Mouse (Mus musculus) MEL (cell line): ENCODE measurements around the gene Pomp. TPM values are rescaled to one million over a fixed set of nuclear protein-coding genes. Genes with fewer than 3 reads are reported as not detected.

Experiments used
- DNase-seq: peaks from one replicate; pipeline ENCODE4 v3.0.0; 2011; ENCODE audit warnings: low read depth, low spot score
- H3K27ac ChIP-seq: 2 replicates; pipeline ENCODE4 v1.5.1; 2012; ENCODE audit warnings: low read depth, mild to moderate bottlenecking, control low read depth, low read length, moderate library complexity; ENCODE audit not compliant: control insufficient read depth
- H3K27me3 ChIP-seq, 2 experiments: fragments of 150-350 bp in 1 of 2; sonication (generic) in 1 of 2; 2 replicates each; pipeline ENCODE4 v1.6.1; 2012; ENCODE audit warnings: low read length in 2 of 2, mild to moderate bottlenecking in 2 of 2, improper control_type of control experiment in 1 of 2, moderate library complexity in 1 of 2; ENCODE audit not compliant: insufficient read depth in 2 of 2, control insufficient read depth in 1 of 2
- H3K36me3 ChIP-seq, 2 experiments: 2 replicates each; pipeline ENCODE4 v1.6.1; 2012 to 2014; ENCODE audit warnings: low read length in 2 of 2, improper control_type of control experiment in 1 of 2, inconsistent platforms in 1 of 2, mild to moderate bottlenecking in 1 of 2; ENCODE audit not compliant: insufficient read depth in 2 of 2, control insufficient read depth in 1 of 2
- H3K4me1 ChIP-seq, 2 experiments: fragments of 150-350 bp in 1 of 2; sonication (generic) in 1 of 2; 2 replicates each; pipeline ENCODE4 v1.6.1; 2012; ENCODE audit warnings: low read length in 2 of 2, improper control_type of control experiment in 1 of 2, mild to moderate bottlenecking in 1 of 2; ENCODE audit not compliant: insufficient read depth in 2 of 2, control insufficient read depth in 1 of 2
- H3K4me3 ChIP-seq, 2 experiments: fragments of 150-350 bp in 1 of 2; sonication (generic) in 1 of 2; 2 replicates each; pipeline ENCODE4 v1.5.1; 2012; ENCODE audit warnings: low read depth in 2 of 2, low read length in 2 of 2, mild to moderate bottlenecking in 2 of 2, moderate library complexity in 2 of 2, control low read depth in 1 of 2, improper control_type of control experiment in 1 of 2; ENCODE audit not compliant: control insufficient read depth in 1 of 2, insufficient read depth in 1 of 2
- H3K79me2 ChIP-seq: 2 replicates; pipeline ENCODE4 v1.6.1; 2012; ENCODE audit warnings: mild to moderate bottlenecking, low read length, moderate library complexity; ENCODE audit not compliant: control insufficient read depth, poor library complexity, insufficient read depth
- H3K9ac ChIP-seq: 2 replicates; pipeline ENCODE4 v1.6.1; 2012; ENCODE audit warnings: low read depth, mild to moderate bottlenecking, control low read depth, low read length, moderate library complexity; ENCODE audit not compliant: control insufficient read depth, poor library complexity, severe bottlenecking
- H3K9me3 ChIP-seq: fragments of 150-350 bp; sonication (generic); replicated peaks from 2 replicates; pipeline ENCODE4 v1.6.1; 2012; ENCODE audit warnings: mild to moderate bottlenecking, low read length, improper control_type of control experiment, moderate library complexity; ENCODE audit not compliant: insufficient read depth
- CHD1 ChIP-seq: IDR thresholded peaks from 2 replicates; pipeline ENCODE4 v1.6.1; 2012; ENCODE audit warnings: low read depth, mild to moderate bottlenecking, inconsistent platforms, low read length, improper control_type of control experiment
- CHD2 ChIP-seq: IDR thresholded peaks from 2 replicates; pipeline ENCODE4 v1.6.1; 2011; ENCODE audit warnings: low read length, improper control_type of control experiment
- CTCF ChIP-seq, 3 experiments: IDR thresholded peaks in 2 of 3; conservative IDR thresholded peaks in 1 of 3; 2 replicates each; pipeline ENCODE4 v1.5.1; 2011 to 2012; ENCODE audit warnings: low read length in 3 of 3, low read depth in 2 of 3, mild to moderate bottlenecking in 2 of 3, improper control_type of control experiment in 1 of 3, inconsistent platforms in 1 of 3, mixed read lengths in 1 of 3, moderate library complexity in 1 of 3; ENCODE audit not compliant: control insufficient read depth in 1 of 3, insufficient read depth in 1 of 3, poor library complexity in 1 of 3, severe bottlenecking in 1 of 3
- E2F4 ChIP-seq: IDR thresholded peaks from 2 replicates; pipeline ENCODE4 v1.6.1; 2011; ENCODE audit warnings: low read depth, low read length, improper control_type of control experiment, borderline replicate concordance
- ELF1 ChIP-seq: IDR thresholded peaks from 2 replicates; pipeline ENCODE4 v1.6.1; 2014; ENCODE audit warnings: low read depth, mild to moderate bottlenecking, inconsistent platforms, low read length, improper control_type of control experiment, moderate library complexity
- ETS1 ChIP-seq: IDR thresholded peaks from 2 replicates; pipeline ENCODE4 v1.6.1; 2012; ENCODE audit warnings: low read depth, mild to moderate bottlenecking, inconsistent platforms, low read length, improper control_type of control experiment, moderate library complexity
- GABPA ChIP-seq: IDR thresholded peaks from 2 replicates; pipeline ENCODE4 v1.6.1; 2012; ENCODE audit warnings: low read depth, mild to moderate bottlenecking, inconsistent platforms, low read length, improper control_type of control experiment, moderate library complexity
- GATA1 ChIP-seq: IDR thresholded peaks from 2 replicates; pipeline ENCODE4 v1.6.1; 2011; ENCODE audit warnings: low read depth, low read length, improper control_type of control experiment
- HCFC1 ChIP-seq: IDR thresholded peaks from 2 replicates; pipeline ENCODE4 v1.6.1; 2012; ENCODE audit warnings: low read depth, mild to moderate bottlenecking, inconsistent platforms, low read length, improper control_type of control experiment, moderate library complexity
- KAT2A ChIP-seq: conservative IDR thresholded peaks from 2 replicates; pipeline ENCODE4 v1.6.1; 2012; ENCODE audit warnings: low read depth, low read length, improper control_type of control experiment, inconsistent platforms
- MAX ChIP-seq: IDR thresholded peaks from 2 replicates; pipeline ENCODE4 v1.6.1; 2011; ENCODE audit warnings: low read length, improper control_type of control experiment
- MEF2A ChIP-seq: IDR thresholded peaks from 2 replicates; pipeline ENCODE4 v1.6.1; 2014; ENCODE audit warnings: low read depth, mild to moderate bottlenecking, inconsistent platforms, low read length, improper control_type of control experiment; ENCODE audit not compliant: poor library complexity, insufficient replicate concordance, severe bottlenecking; ENCODE audit errors: extremely low read depth
- MXI1 ChIP-seq: IDR thresholded peaks from 2 replicates; pipeline ENCODE4 v1.6.1; 2011; ENCODE audit warnings: mild to moderate bottlenecking, low read depth, low read length, improper control_type of control experiment
- NRF1 ChIP-seq: IDR thresholded peaks from 2 replicates; pipeline ENCODE4 v1.6.1; 2014; ENCODE audit warnings: low read depth, mild to moderate bottlenecking, inconsistent platforms, low read length, improper control_type of control experiment, moderate library complexity; ENCODE audit not compliant: poor library complexity, insufficient read depth, severe bottlenecking
- RAD21 ChIP-seq: IDR thresholded peaks from 2 replicates; pipeline ENCODE4 v1.6.1; 2011; ENCODE audit warnings: mild to moderate bottlenecking, low read depth, low read length, improper control_type of control experiment
- SMC3 ChIP-seq: IDR thresholded peaks from 2 replicates; pipeline ENCODE4 v1.6.1; 2011; ENCODE audit warnings: low read depth, low read length, improper control_type of control experiment
- TAL1 ChIP-seq: IDR thresholded peaks from 2 replicates; pipeline ENCODE4 v1.6.1; 2012; ENCODE audit warnings: mild to moderate bottlenecking, inconsistent platforms, low read length, moderate library complexity, mixed read lengths
- UBTF ChIP-seq: IDR thresholded peaks from 2 replicates; pipeline ENCODE4 v1.6.1; 2012; ENCODE audit warnings: low read depth, mild to moderate bottlenecking, inconsistent platforms, low read length, improper control_type of control experiment, moderate library complexity, borderline replicate concordance; ENCODE audit not compliant: insufficient read depth
- USF1 ChIP-seq: IDR thresholded peaks from 2 replicates; pipeline ENCODE4 v1.6.1; 2014; ENCODE audit warnings: low read depth, mild to moderate bottlenecking, inconsistent platforms, low read length, improper control_type of control experiment, moderate library complexity
- USF2 ChIP-seq, 2 experiments: IDR thresholded peaks; 2 replicates each; pipeline ENCODE4 v1.6.1; 2011 to 2012; ENCODE audit warnings: improper control_type of control experiment in 2 of 2, low read length in 2 of 2, borderline replicate concordance in 1 of 2, inconsistent platforms in 1 of 2, low read depth in 1 of 2, mild to moderate bottlenecking in 1 of 2; ENCODE audit not compliant: insufficient read depth in 1 of 2
- ZMIZ1 ChIP-seq: IDR thresholded peaks from 2 replicates; pipeline ENCODE4 v1.6.1; 2012; ENCODE audit warnings: low read depth, mild to moderate bottlenecking, inconsistent platforms, low read length, improper control_type of control experiment, moderate library complexity
- ZNF384 ChIP-seq: IDR thresholded peaks from 2 replicates; pipeline ENCODE4 v1.6.1; 2012; ENCODE audit warnings: low read depth, mild to moderate bottlenecking, inconsistent platforms, low read length, improper control_type of control experiment
- polyA plus RNA-seq, 2 experiments: library from polyadenylated mRNA; stranded (reverse) in 1 of 2; unstranded in 1 of 2; fragments of >175 nt in 1 of 2; fragments of >200 nt in 1 of 2; gene quantifications; 2 replicates each; pipeline versions ENCODE4 v1.2.1 to v1.2.4; 2012; ENCODE audit warnings: low replicate concordance in 2 of 2, low read depth in 1 of 2; ENCODE audit not compliant: insufficient read length in 2 of 2, insufficient read depth in 1 of 2, missing spikeins in 1 of 2
- total RNA-seq: library from RNA; depleted of rRNA; stranded (reverse); fragments of 300-350 nt; gene quantifications from 2 replicates; pipeline ENCODE4 v1.2.3, GENCODE M21; 2012

Gene Pomp
- total and polyA plus RNA-seq, 3 experiments: 348 to 500 TPM; not detected in 1

DNA sequence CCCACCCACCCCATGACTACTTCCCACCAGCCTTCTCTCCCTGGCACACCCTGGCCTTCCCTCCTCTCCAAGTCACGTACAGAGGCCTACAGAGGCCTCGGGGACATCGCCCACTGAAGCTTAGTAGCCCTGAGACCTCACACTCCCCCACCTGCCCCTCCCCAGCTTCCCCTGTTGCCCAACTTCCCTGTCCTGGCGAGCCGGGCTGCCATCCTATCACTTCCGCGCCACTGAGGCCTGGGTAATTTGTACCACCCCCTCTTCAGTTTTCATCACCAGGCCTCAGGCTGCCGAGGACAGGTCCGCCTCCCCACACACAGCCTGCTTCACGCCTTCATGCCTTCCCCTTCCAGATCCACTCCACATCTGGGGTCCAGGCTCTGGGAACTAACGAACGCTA is 20.8 kb upstream of the Pomp start:
- Histone ChIP-seq H3K4me3 (no peak overlapping the region), H3K79me2 (no peaks in the 10 kb centered on the region), H3K27ac (no peak overlapping the region), H3K9ac (no peak overlapping the region), H3K27me3 (peaks cover 0 to 1% of the 10 kb centered on the region in 2 experiments; a peak in 1 of 4 replicates), H3K4me1 (no peaks in the 10 kb centered on the region), H3K36me3 (no peaks in the 10 kb centered on the region), H3K9me3 (no peaks in the 10 kb centered on the region)
- DNase-seq: no peak
- TF ChIP-seq USF2 (IDR thresholded peaks at IDR 0.05; ENCODE audit: borderline replicate concordance in 1 of 2, insufficient read depth in 1 of 2, low read depth in 1 of 2, low read length in 2 of 2): no peak
- TF ChIP-seq SMC3: no peak
- no peak for TF ChIP-seq CTCF (IDR thresholded peaks at IDR 0.05 in 2 of 3, conservative IDR thresholded peaks at IDR 0.05 in 1 of 3; ENCODE audit: control insufficient read depth in 1 of 3, insufficient read depth in 1 of 3, low read depth in 2 of 3, low read length in 3 of 3, poor library complexity in 1 of 3, severe bottlenecking in 1 of 3)
- no peak for TF ChIP-seq GATA1

DNA sequence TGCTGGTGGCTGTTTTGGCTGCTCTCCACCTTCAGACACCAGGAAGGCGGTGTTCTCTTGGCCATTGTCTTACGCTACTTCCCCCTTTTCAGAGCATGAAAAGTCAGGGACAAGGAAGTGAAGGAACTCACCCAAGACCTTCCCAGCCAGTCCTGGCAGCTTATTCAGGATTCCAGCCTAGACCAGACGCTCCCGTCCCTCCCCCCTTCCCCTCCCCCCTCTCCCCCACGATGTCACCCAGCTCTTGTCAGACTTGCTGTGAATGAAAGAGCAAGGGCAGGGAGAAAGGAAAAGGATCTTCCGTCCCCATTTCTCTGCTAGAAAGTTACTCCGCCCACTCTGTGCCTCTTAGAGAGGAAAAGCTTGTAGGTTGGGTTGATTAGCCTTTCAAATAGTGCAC is 16.9 kb upstream of the Pomp start:
- Histone ChIP-seq H3K9ac (no peak overlapping the region), H3K27me3 (no peaks in the 10 kb centered on the region), H3K4me3 (no peak overlapping the region), H3K36me3 (no peaks in the 10 kb centered on the region), H3K4me1 (no peaks in the 10 kb centered on the region), H3K79me2 (no peaks in the 10 kb centered on the region), H3K9me3 (no peaks in the 10 kb centered on the region), H3K27ac (no peak overlapping the region)
- DNase-seq: no peak
- TF ChIP-seq ZMIZ1 (no peak), TAL1 (no peak), RAD21 (no peak), MEF2A (no peak)

DNA sequence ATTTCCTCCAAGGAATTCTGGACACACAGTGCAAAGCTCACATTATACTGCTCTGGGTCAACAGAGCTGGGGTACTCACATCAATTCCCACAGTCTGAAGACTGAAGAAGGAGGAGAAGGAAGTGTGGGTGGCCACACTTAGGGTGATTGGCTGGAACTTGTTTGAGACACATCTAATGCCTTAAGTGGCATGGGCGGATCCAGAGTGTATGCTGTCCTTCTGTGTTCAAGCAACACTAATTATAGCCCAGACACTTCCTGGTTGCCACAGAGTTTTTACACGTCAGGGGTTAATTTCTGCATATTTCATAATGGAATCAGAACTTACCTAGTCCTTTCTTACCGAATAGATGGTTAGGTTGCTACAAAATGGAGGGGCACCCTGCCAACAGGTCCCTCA is 14.9 kb upstream of the Pomp start:
- DNase-seq: no peak
- H3K79me2 ChIP-seq: no peaks in the 10 kb centered on the region
- H3K36me3 ChIP-seq: no peaks in the 10 kb centered on the region
- H3K27me3 ChIP-seq: no peaks in the 10 kb centered on the region; a peak in 1 of 4 replicates
- H3K9ac ChIP-seq: no peak overlapping the region
- TF ChIP-seq GATA1 (no peak), SMC3 (no peak), HCFC1 (no peak), RAD21 (no peak), ELF1 (no peak), ETS1 (no peak), GABPA (no peak), KAT2A (no peak), CHD1 (no peak), NRF1 (no peak), USF1 (no peak), CHD2 (no peak), UBTF (no peak), CTCF (IDR thresholded peaks at IDR 0.05 in 2 of 3, conservative IDR thresholded peaks at IDR 0.05 in 1 of 3; ENCODE audit: control insufficient read depth in 1 of 3, insufficient read depth in 1 of 3, low read depth in 2 of 3, low read length in 3 of 3, poor library complexity in 1 of 3, severe bottlenecking in 1 of 3) (no peak), ZNF384 (no peak), E2F4 (no peak), MAX (no peak), MXI1 (no peak)
- TF ChIP-seq, all 39 proteins: peak for 0
- Histone ChIP-seq H3K9me3 (no peaks in the 10 kb centered on the region), H3K4me3 (no peak overlapping the region), H3K27ac (no peak overlapping the region), H3K4me1 (no peaks in the 10 kb centered on the region)
